Mouse (Mus musculus) cerebellum, adult 2 months (tissue): ENCODE measurements at regions not wholly inside any gene's neighbourhood (a gene's known extent, or its start where the extent isn't known, plus 50 kb on each side); places are given as distances from the start of the nearest gene placed in this dataset.

ENCODE experiments used
- CTCF ChIP-seq: fragments of 200-500 bp; IDR thresholded peaks from 2 replicates; pipeline ENCODE4 v1.5.1; 2011; ENCODE audit warnings: low read depth, mild to moderate bottlenecking, control low read depth, low read length, moderate library complexity, borderline replicate concordance; ENCODE audit not compliant: insufficient read depth
- POLR2A ChIP-seq: fragments of 200-500 bp; IDR thresholded peaks from 2 replicates; pipeline ENCODE4 v1.6.1; 2011; ENCODE audit warnings: low read length, control low read depth, borderline replicate concordance; ENCODE audit not compliant: insufficient read depth

- TF ChIP-seq POLR2A (no peak), CTCF (no peak)
Observed at GRCm38 (mm10) chr10:124370994-124371393, 1018.3 kb downstream of the Slc16a7 start.
